17 mouse cellular contexts compared by ENCODE assay signal in genomic region chr4:49225021-49225420, GRCm38 (mm10).
A peak's percentile ranks its signal among the peaks of the same experiment; 100 is the strongest.
DNase-seq lines count a peak whose midpoint lies in the region; ATAC-seq and TF ChIP-seq lines count a peak whose summit lies in the region.
"Had no signal": no experiment of that assay in that cellular context is flagged by ENCODE, and none has a peak within 500 bp of the region (broad histone marks: within the 10 kb centered on the region; RNA-seq: fewer than 3 reads in every experiment).

No protein-coding gene starts in this region.

- no peaks in the 10 kb centered on the region for H3K9me3 ChIP-seq in kidney, embryonic 15.5 days (replicated peaks)
- H3K9me3 ChIP-seq: embryonic facial prominence, embryonic 13.5 days; forebrain, embryonic 12.5 days; liver, embryonic 12.5 days had no signal

- no peaks in the 10 kb centered on the region for H3K27me3 ChIP-seq in kidney, adult 2 months (replicated peaks; ENCODE audit: control insufficient read depth, insufficient read depth, low read length)
- no peaks in the 10 kb centered on the region for H3K27me3 ChIP-seq in kidney, embryonic 15.5 days
- H3K27me3 ChIP-seq: embryonic facial prominence, embryonic 13.5 days; forebrain, embryonic 12.5 days; liver, embryonic 12.5 days had no signal

- TF ChIP-seq POLR2A in kidney, adult 2 months (IDR thresholded peaks at IDR 0.05; ENCODE audit: low read depth, low read length): no peak

- 27% methylated on average over 1 of the region's 1 CpGs for WGBS in kidney, adult 2 months
- WGBS in kidney, embryonic 15.5 days: 64% methylated on average over 1 of the region's 1 CpGs

- ATAC-seq in kidney, embryonic 15.5 days (replicated peaks; ENCODE audit: low FRiP score): no peak
- ATAC-seq: liver, embryonic 12.5 days had no signal

- TF ChIP-seq CTCF in kidney, adult 2 months (conservative IDR thresholded peaks at IDR 0.05; ENCODE audit: insufficient read depth, insufficient read length, low read depth, low read length): no peak

- DNase-seq in cerebellum, postnatal 36 days: peak; percentile 3 to 7
- no peak for DNase-seq in cerebellum, adult 8-10 months
- DNase-seq in kidney, adult 2 months: peak; percentile 5
- peak; percentile 15 for DNase-seq in right cerebral cortex, adult 18-20 months
- DNase-seq in right cerebral cortex, postnatal 4 days: no peak
- peak; percentile 13 for DNase-seq in lung, postnatal 36 days
- no peak for DNase-seq in urinary bladder, adult 2 months (ENCODE audit: low spot score)
- DNase-seq: B cell, adult 2 months; gastrocnemius, adult 2 months; heart, adult 2 months; kidney, postnatal 4 days; layer of hippocampus, postnatal 36 days; midbrain, embryonic 14.5 days had no signal

- no peak overlapping the region for H3K4me2 ChIP-seq in kidney, embryonic 15.5 days
- H3K4me2 ChIP-seq: embryonic facial prominence, embryonic 13.5 days; forebrain, embryonic 12.5 days; liver, embryonic 12.5 days had no signal

- no peaks in the 10 kb centered on the region for H3K4me1 ChIP-seq in kidney, adult 2 months (ENCODE audit: control insufficient read depth, insufficient read depth, low read length)
- no peaks in the 10 kb centered on the region for H3K4me1 ChIP-seq in kidney, embryonic 15.5 days
- H3K4me1 ChIP-seq: forebrain, embryonic 12.5 days; liver, embryonic 12.5 days had no signal

- H3K36me3 ChIP-seq in kidney, adult 2 months (ENCODE audit: control insufficient read depth, insufficient read depth, low read length): no peaks in the 10 kb centered on the region
- no peaks in the 10 kb centered on the region for H3K36me3 ChIP-seq in kidney, embryonic 15.5 days
- H3K36me3 ChIP-seq: embryonic facial prominence, embryonic 13.5 days; forebrain, embryonic 12.5 days; liver, embryonic 12.5 days had no signal

- no peak overlapping the region for H3K4me3 ChIP-seq in kidney, adult 2 months (ENCODE audit: insufficient read depth, low read depth, low read length)
- H3K4me3 ChIP-seq in kidney, embryonic 15.5 days (replicated peaks): no peak overlapping the region
- H3K4me3 ChIP-seq: embryonic facial prominence, embryonic 13.5 days; forebrain, embryonic 12.5 days; gastrocnemius, adult 2 months; heart, adult 2 months; liver, embryonic 12.5 days had no signal

- H3K9ac ChIP-seq in kidney, embryonic 15.5 days: no peak overlapping the region
- H3K9ac ChIP-seq: embryonic facial prominence, embryonic 13.5 days; forebrain, embryonic 12.5 days; liver, embryonic 12.5 days had no signal

- H3K27ac ChIP-seq in kidney, adult 2 months (ENCODE audit: insufficient read depth, low read depth, low read length): no peak overlapping the region
- no peak overlapping the region for H3K27ac ChIP-seq in kidney, embryonic 15.5 days
- H3K27ac ChIP-seq: embryonic facial prominence, embryonic 13.5 days; forebrain, embryonic 12.5 days; gastrocnemius, adult 2 months; heart, adult 2 months; liver, embryonic 12.5 days had no signal

Comparison
In these comparisons a context has a peak if more than half of its experiments do, and no peak if none do; other contexts are left out.
1. DNase-seq: peak in cerebellum, postnatal 36 days (2 of 2), kidney, adult 2 months (single experiment), right cerebral cortex, adult 18-20 months (single experiment) and lung, postnatal 36 days (single experiment); none in cerebellum, adult 8-10 months (single experiment), right cerebral cortex, postnatal 4 days (single experiment) and urinary bladder, adult 2 months (single experiment).